Mouse (Mus musculus) stomach, postnatal 0 days (tissue): ENCODE results near the gene Hsp90aa1.

ENCODE experiments used
- CTCF ChIP-seq: IDR thresholded peaks from 2 replicates; pipeline ENCODE4 v1.5.1; 2016; ENCODE audit warnings: antibody characterized with exemption, low read depth, mild to moderate bottlenecking, moderate library complexity
- EP300 ChIP-seq: optimal IDR thresholded peaks from 2 replicates; pipeline ENCODE3; 2016; ENCODE audit warnings: antibody characterized with exemption

GRCm38 (mm10) chr12:110651464-110651863 lies 51.1 kb downstream of the Hsp90aa1 start:
- TF ChIP-seq EP300 (no peak), CTCF (no peak)
